15 mouse cellular contexts compared by ENCODE assay signal in the genomic region with DNA sequence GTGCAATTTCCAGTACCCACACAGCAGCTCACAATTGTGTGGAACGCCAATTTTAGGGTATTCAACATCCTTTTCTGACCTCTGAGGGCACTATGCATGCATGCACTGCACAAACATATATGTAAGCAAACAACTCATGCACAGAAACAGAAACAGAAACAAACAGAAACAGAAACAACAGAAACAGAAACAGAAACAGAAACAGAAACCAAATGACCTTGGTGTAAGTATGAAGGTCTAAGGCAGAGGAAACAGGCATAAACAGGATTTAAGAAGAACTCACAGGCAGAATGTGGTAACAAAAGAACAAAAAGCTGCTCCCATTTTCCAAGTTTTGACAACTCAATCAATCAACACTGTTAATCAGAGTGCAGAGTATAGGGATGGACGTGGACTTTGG.
"Had no signal": no experiment of that assay in that cellular context is flagged by ENCODE, and none has a peak within 500 bp of the region (broad histone marks: within the 10 kb centered on the region; RNA-seq: fewer than 3 reads in every experiment).

No protein-coding gene starts in this region.

- H3K4me2 ChIP-seq: liver, embryonic 11.5 days; liver, embryonic 15.5 days; midbrain, embryonic 12.5 days had no signal

- H3K4me1 ChIP-seq: limb, embryonic 10.5 days; liver, embryonic 15.5 days; midbrain, embryonic 12.5 days had no signal

- ATAC-seq: intestine, postnatal 0 days; lung, postnatal 0 days; midbrain, embryonic 16.5 days had no signal

- H3K27me3 ChIP-seq: liver, embryonic 15.5 days; midbrain, embryonic 12.5 days had no signal

- DNase-seq: kidney, adult 8-10 months; lung, adult 2 months; lung, postnatal 36 days; right cerebral cortex, adult 18-20 months; right cerebral cortex, postnatal 25 days; thymus, postnatal 14 days had no signal

- H3K4me3 ChIP-seq: limb, embryonic 10.5 days; liver, embryonic 15.5 days; midbrain, embryonic 12.5 days had no signal

- H3K9ac ChIP-seq: liver, embryonic 15.5 days; midbrain, embryonic 12.5 days had no signal

- H3K27ac ChIP-seq: kidney, postnatal 0 days; limb, embryonic 10.5 days; liver, embryonic 15.5 days; midbrain, embryonic 12.5 days; stomach, postnatal 0 days had no signal

- H3K9me3 ChIP-seq: limb, embryonic 10.5 days; liver, embryonic 15.5 days; midbrain, embryonic 12.5 days had no signal

- H3K36me3 ChIP-seq: limb, embryonic 10.5 days; liver, embryonic 15.5 days had no signal
